9 mouse cellular contexts compared by ENCODE assay signal in the genomic region with DNA sequence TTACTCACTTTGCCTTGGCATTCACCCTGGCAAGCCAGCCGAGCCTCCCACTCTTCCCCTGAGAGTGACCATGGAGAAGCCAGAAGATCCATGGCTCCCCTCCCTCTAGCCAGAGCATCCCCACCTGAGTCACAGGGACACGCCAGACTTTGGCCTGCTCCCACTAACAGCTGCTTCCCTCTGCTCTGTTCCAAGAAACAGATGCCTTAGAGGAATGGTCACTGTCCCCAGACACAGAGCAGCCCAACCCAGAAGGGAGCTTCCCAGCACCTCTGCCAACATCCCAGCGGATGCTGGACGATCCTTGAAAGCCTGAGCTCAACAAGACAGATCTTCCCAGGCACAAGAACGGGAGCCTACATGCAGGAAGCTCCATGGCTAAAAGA.
DNase-seq lines count a peak whose midpoint lies in the region; ATAC-seq lines count a peak whose summit lies in the region.
"Had no signal": no experiment of that assay in that cellular context is flagged by ENCODE, and none has a peak within 500 bp of the region (broad histone marks: within the 10 kb centered on the region; RNA-seq: fewer than 3 reads in every experiment).

No protein-coding gene starts in this region.

- 73% methylated on average over 5 of the region's 5 CpGs for WGBS in heart, embryonic 11.5 days (ENCODE audit: insufficient replicate concordance)
- WGBS in heart, embryonic 14.5 days = 59% methylated on average over 5 of the region's 5 CpGs
- 41% methylated on average over 5 of the region's 5 CpGs for WGBS in limb, embryonic 15.5 days

- H3K4me2 ChIP-seq in heart, embryonic 11.5 days = no peak overlapping the region
- no peak overlapping the region for H3K4me2 ChIP-seq in heart, embryonic 14.5 days (ENCODE audit: low read length)
- H3K4me2 ChIP-seq in limb, embryonic 15.5 days = no peak overlapping the region

- no peaks in the 10 kb centered on the region for H3K27me3 ChIP-seq in heart, embryonic 11.5 days (ENCODE audit: control insufficient read depth, insufficient read depth, low read length)
- no peaks in the 10 kb centered on the region for H3K27me3 ChIP-seq in heart, embryonic 14.5 days (ENCODE audit: control insufficient read depth, insufficient read depth, low read length)
- H3K27me3 ChIP-seq in limb, embryonic 15.5 days = no peaks in the 10 kb centered on the region

- peak; percentile 99 for DNase-seq in heart, adult 11 months
- peak; percentile 70 for DNase-seq in adrenal gland, postnatal 25 days
- no peak for DNase-seq in spleen, adult 12 weeks (ENCODE audit: low spot score)
- no peak for DNase-seq in layer of hippocampus, postnatal 14 days (ENCODE audit: low spot score in 2 of 2)
- no peak for DNase-seq in thymus, adult 18-20 months
- DNase-seq: B cell, adult 2 months had no signal

- H3K9me3 ChIP-seq in heart, embryonic 11.5 days (replicated peaks; ENCODE audit: control insufficient read depth, low read length) = no peaks in the 10 kb centered on the region
- H3K9me3 ChIP-seq in heart, embryonic 14.5 days (ENCODE audit: control insufficient read depth, low read length) = no peaks in the 10 kb centered on the region
- H3K9me3 ChIP-seq in limb, embryonic 15.5 days = no peaks in the 10 kb centered on the region

- H3K36me3 ChIP-seq in heart, embryonic 11.5 days (ENCODE audit: control insufficient read depth, insufficient read depth, low read length) = no peaks in the 10 kb centered on the region
- 0 out of 2 replicates have a peak, but pooled peaks cover 4% of the 10 kb centered on the region for H3K36me3 ChIP-seq in heart, embryonic 14.5 days (ENCODE audit: control insufficient read depth, insufficient read depth, low read length)
- H3K36me3 ChIP-seq in limb, embryonic 15.5 days = no peaks in the 10 kb centered on the region

- peaks cover 97% of the 10 kb centered on the region for H3K4me1 ChIP-seq in heart, embryonic 11.5 days (ENCODE audit: control insufficient read depth, insufficient read depth, low read length)
- H3K4me1 ChIP-seq in heart, embryonic 14.5 days (ENCODE audit: control insufficient read depth in 2 of 2, insufficient read depth in 2 of 2, low read length in 2 of 2) = peaks cover 94 to 100% of the 10 kb centered on the region in 2 experiments
- H3K4me1 ChIP-seq in limb, embryonic 15.5 days = peaks cover 98% of the 10 kb centered on the region

- ATAC-seq in heart, embryonic 11.5 days (replicated peaks; ENCODE audit: insufficient number of reproducible peaks, low FRiP score, low TSS enrichment) = no peak
- no peak for ATAC-seq in heart, embryonic 14.5 days (ENCODE audit: insufficient number of reproducible peaks, insufficient read depth, low FRiP score, low read depth)
- ATAC-seq in limb, embryonic 15.5 days (ENCODE audit: insufficient number of reproducible peaks, low FRiP score, low TSS enrichment, low read depth) = no peak

- no peak overlapping the region for H3K9ac ChIP-seq in heart, embryonic 11.5 days (ENCODE audit: low read depth, low read length)
- H3K9ac ChIP-seq in heart, embryonic 14.5 days (ENCODE audit: low read length) = peak overlapping the region; percentile 44
- no peak overlapping the region for H3K9ac ChIP-seq in limb, embryonic 15.5 days

- no peak overlapping the region for H3K27ac ChIP-seq in heart, embryonic 11.5 days (ENCODE audit: low read depth, low read length)
- H3K27ac ChIP-seq in heart, embryonic 14.5 days (replicated peaks in 1 of 2; ENCODE audit: control insufficient read depth in 1 of 2, insufficient read depth in 1 of 2, low read depth in 2 of 2, low read length in 2 of 2) = peak overlapping the region; percentile 0 to 83; a peak in 3 of 4 replicates
- H3K27ac ChIP-seq in limb, embryonic 15.5 days = 0 out of 2 replicates have a peak overlapping the region, but pooled peaks have one; percentile 19

- H3K4me3 ChIP-seq in heart, embryonic 11.5 days (ENCODE audit: low read depth, low read length) = no peak overlapping the region
- no peak overlapping the region for H3K4me3 ChIP-seq in heart, embryonic 14.5 days (ENCODE audit: control insufficient read depth in 1 of 2, insufficient read depth in 1 of 2, low read depth in 1 of 2, low read length in 2 of 2)
- H3K4me3 ChIP-seq in limb, embryonic 15.5 days = no peak overlapping the region

Comparison
In these comparisons a context has a peak if more than half of its experiments do, and no peak if none do; other contexts are left out.
1. DNase-seq: peak in heart, adult 11 months (single experiment) and adrenal gland, postnatal 25 days (single experiment); none in spleen, adult 12 weeks (single experiment), layer of hippocampus, postnatal 14 days (0 of 2) and thymus, adult 18-20 months (0 of 2).